Comparison of ENCODE assay signal across 26 mouse cellular contexts in genomic region chr5:103644167-103644566, GRCm38 (mm10). TPM values are rescaled to one million over a fixed set of nuclear protein-coding genes. Genes with fewer than 3 reads are reported as not detected.
DNase-seq lines count a peak whose midpoint lies in the region; ATAC-seq and TF ChIP-seq lines count a peak whose summit lies in the region.
"Had no signal": no experiment of that assay in that cellular context is flagged by ENCODE, and none has a peak within 500 bp of the region (broad histone marks: within the 10 kb centered on the region; RNA-seq: fewer than 3 reads in every experiment).

No protein-coding gene starts in this region.

- no peak overlapping the region for H3K4me2 ChIP-seq in heart, postnatal 0 days (ENCODE audit: low read depth, low read length)
- no peak overlapping the region for H3K4me2 ChIP-seq in lung, postnatal 0 days (replicated peaks; ENCODE audit: low read depth, low read length)
- H3K4me2 ChIP-seq: embryonic facial prominence, embryonic 13.5 days; heart, embryonic 11.5 days; hindbrain, embryonic 15.5 days; liver, embryonic 12.5 days; lung, embryonic 15.5 days; midbrain, embryonic 12.5 days; neural tube, embryonic 12.5 days had no signal

- H3K9me3 ChIP-seq in heart, postnatal 0 days (replicated peaks; ENCODE audit: control insufficient read depth, low read length), result no peaks in the 10 kb centered on the region
- H3K9me3 ChIP-seq in lung, postnatal 0 days (ENCODE audit: low read length), result no peaks in the 10 kb centered on the region
- H3K9me3 ChIP-seq: embryonic facial prominence, embryonic 13.5 days; hindbrain, embryonic 15.5 days; liver, embryonic 12.5 days; lung, embryonic 15.5 days; midbrain, embryonic 12.5 days; neural tube, embryonic 12.5 days had no signal

- 0 out of 2 replicates have a peak, but pooled peaks have one; percentile 41 for ATAC-seq in heart, postnatal 0 days (ENCODE audit: insufficient read depth, low read depth)
- ATAC-seq in lung, postnatal 0 days, result peak; percentile 48
- peak; percentile 45; the same call in 1 of the 2 replicates for ATAC-seq in common myeloid progenitor, adult 5-6 weeks (replicated peaks; ENCODE audit: low read depth, poor library complexity, severe bottlenecking)
- ATAC-seq: forebrain, embryonic 14.5 days; intestine, postnatal 0 days; liver, embryonic 12.5 days had no signal

- intact Hi-C loops in heart, postnatal 25 days (cut with DNase I), result no loop called here
- intact Hi-C loops in left cerebral cortex, postnatal 36 days (cut with DNase I), result no loop called here

- H3K4me3 ChIP-seq in heart, postnatal 0 days (ENCODE audit: low read depth, low read length), result no peak overlapping the region
- H3K4me3 ChIP-seq in lung, postnatal 0 days (ENCODE audit: low read depth, low read length), result no peak overlapping the region
- H3K4me3 ChIP-seq: embryonic facial prominence, embryonic 13.5 days; hindbrain, embryonic 15.5 days; layer of hippocampus, adult 2 months; left cerebral cortex, adult 2 months; liver, embryonic 12.5 days; lung, embryonic 15.5 days; midbrain, embryonic 12.5 days; neural tube, embryonic 12.5 days had no signal

- no peak for DNase-seq in heart, postnatal 0 days (ENCODE audit: low spot score)
- no peak for DNase-seq in heart, postnatal 25 days (ENCODE audit: low spot score)
- peak; percentile 53 for DNase-seq in lung, postnatal 0 days (ENCODE audit: low spot score)
- no peak for DNase-seq in lung, postnatal 36 days
- no peak for DNase-seq in left cerebral cortex, adult 11 months (ENCODE audit: low spot score)
- no peak for DNase-seq in left cerebral cortex, postnatal 36 days (ENCODE audit: low spot score in 2 of 2)
- DNase-seq: adrenal gland, postnatal 10 days; B cell, adult 2 months; cerebellum, adult 9-11 months; heart, postnatal 36 days; kidney, postnatal 10 days; thymus, postnatal 25 days had no signal

- TF ChIP-seq CTCF in heart, postnatal 0 days (IDR thresholded peaks at IDR 0.05; ENCODE audit: low read depth), result no peak
- TF ChIP-seq CTCF in lung, postnatal 0 days (IDR thresholded peaks at IDR 0.05), result no peak

- 94% methylated on average over 1 of the region's 1 CpGs for WGBS in heart, postnatal 0 days
- WGBS in lung, postnatal 0 days, result 100% methylated on average over 1 of the region's 1 CpGs

- no peaks in the 10 kb centered on the region for H3K27me3 ChIP-seq in heart, postnatal 0 days (ENCODE audit: control insufficient read depth, insufficient read depth, low read length)
- H3K27me3 ChIP-seq in lung, postnatal 0 days (replicated peaks; ENCODE audit: insufficient read depth, low read length), result no peaks in the 10 kb centered on the region
- H3K27me3 ChIP-seq: embryonic facial prominence, embryonic 13.5 days; hindbrain, embryonic 15.5 days; liver, embryonic 12.5 days; lung, embryonic 15.5 days; midbrain, embryonic 12.5 days; neural tube, embryonic 12.5 days had no signal

- no peak overlapping the region for H3K27ac ChIP-seq in heart, postnatal 0 days (ENCODE audit: low read depth)
- H3K27ac ChIP-seq in lung, postnatal 0 days (ENCODE audit: low read length), result no peak overlapping the region
- H3K27ac ChIP-seq: embryonic facial prominence, embryonic 13.5 days; hindbrain, embryonic 15.5 days; layer of hippocampus, adult 2 months; left cerebral cortex, adult 2 months; liver, embryonic 12.5 days; lung, embryonic 15.5 days; midbrain, embryonic 12.5 days; neural tube, embryonic 12.5 days had no signal

- no peak for TF ChIP-seq EP300 in heart, postnatal 0 days (IDR thresholded peaks at IDR 0.05; ENCODE audit: low read depth)
- no peak for TF ChIP-seq EP300 in lung, postnatal 0 days (IDR thresholded peaks at IDR 0.05)

- no peaks in the 10 kb centered on the region for H3K4me1 ChIP-seq in heart, postnatal 0 days (ENCODE audit: control insufficient read depth, insufficient read depth)
- no peaks in the 10 kb centered on the region for H3K4me1 ChIP-seq in lung, postnatal 0 days (ENCODE audit: insufficient read depth, low read depth, low read length)
- H3K4me1 ChIP-seq: hindbrain, embryonic 15.5 days; liver, embryonic 12.5 days; lung, embryonic 15.5 days; midbrain, embryonic 12.5 days; neural tube, embryonic 12.5 days had no signal

- no peak overlapping the region for H3K9ac ChIP-seq in heart, postnatal 0 days (replicated peaks; ENCODE audit: low read depth, low read length)
- H3K9ac ChIP-seq in lung, postnatal 0 days (replicated peaks; ENCODE audit: low read depth), result no peak overlapping the region
- H3K9ac ChIP-seq: embryonic facial prominence, embryonic 13.5 days; hindbrain, embryonic 15.5 days; liver, embryonic 12.5 days; lung, embryonic 15.5 days; midbrain, embryonic 12.5 days; neural tube, embryonic 12.5 days had no signal

- H3K36me3 ChIP-seq in heart, postnatal 0 days (replicated peaks; ENCODE audit: control insufficient read depth, insufficient read depth, low read length), result no peaks in the 10 kb centered on the region
- H3K36me3 ChIP-seq in lung, postnatal 0 days (ENCODE audit: insufficient read depth, low read length), result no peaks in the 10 kb centered on the region
- H3K36me3 ChIP-seq: embryonic facial prominence, embryonic 13.5 days; hindbrain, embryonic 15.5 days; liver, embryonic 12.5 days; lung, embryonic 15.5 days; midbrain, embryonic 12.5 days; neural tube, embryonic 12.5 days had no signal

RNA-seq across cellular contexts. Expression of gene 1700016H13Rik, which starts 11.6 kb away (rescaled TPM):
- not detected in 2 replicates for total RNA-seq in heart, postnatal 0 days (2014; rRNA removed; ENCODE audit: low replicate concordance)
- 0.21 and 0.33 TPM in 2 replicates for polyA plus RNA-seq in heart, postnatal 0 days (2015; fragmentation: Nextera tagmentation; extraction: Ambion mirVana)
- not detected for total RNA-seq in heart, postnatal 25 days (2021)
- polyA plus RNA-seq in lung, postnatal 0 days (2015; fragmentation: Nextera tagmentation; extraction: Ambion mirVana), result 1.3 and 1.5 TPM in 2 replicates
- not detected in 2 replicates for total RNA-seq in common myeloid progenitor, adult 5-6 weeks (2017)
- total RNA-seq in left cerebral cortex, postnatal 36 days (2021), result not detected
- total RNA-seq: adrenal gland, postnatal 10 days; gastrocnemius, postnatal 4 days; heart, postnatal 36 days; layer of hippocampus, adult 2 months; left cerebral cortex, adult 2 months had no signal
- polyA plus RNA-seq: heart, embryonic 11.5 days; liver, embryonic 12.5 days; small intestine, adult 2 months had no signal

RNA-seq across cellular contexts. Expression of gene Slc10a6, which starts 15.0 kb away (rescaled TPM):
- 9.6 and 14.9 TPM in 2 replicates for total RNA-seq in heart, postnatal 0 days (2014; rRNA removed; ENCODE audit: low replicate concordance)
- polyA plus RNA-seq in heart, postnatal 0 days (2015; fragmentation: Nextera tagmentation; extraction: Ambion mirVana), result 1.2 and 1.7 TPM in 2 replicates
- total RNA-seq in heart, postnatal 25 days (2021), result 1 to 10 TPM; 4.8 to 4.9 TPM
- 6.9 and 13.8 TPM in 2 replicates for polyA plus RNA-seq in lung, postnatal 0 days (2015; fragmentation: Nextera tagmentation; extraction: Ambion mirVana)
- not detected in 2 replicates for total RNA-seq in common myeloid progenitor, adult 5-6 weeks (2017)
- under 1 TPM; 0.15 to 0.18 TPM for total RNA-seq in left cerebral cortex, postnatal 36 days (2021)
- polyA plus RNA-seq: liver, embryonic 12.5 days; midbrain, embryonic 12.5 days had no signal

RNA-seq across cellular contexts. Expression of gene Aff1, which starts 48.0 kb away (rescaled TPM):
- 14.0 and 29.0 TPM in 2 replicates for total RNA-seq in heart, postnatal 0 days (2014; rRNA removed; ENCODE audit: low replicate concordance)
- polyA plus RNA-seq in heart, postnatal 0 days (2015; fragmentation: Nextera tagmentation; extraction: Ambion mirVana), result 5.4 and 6.5 TPM in 2 replicates
- total RNA-seq in heart, postnatal 25 days (2021), result 10 to 100 TPM; 37.4 to 42.7 TPM
- polyA plus RNA-seq in lung, postnatal 0 days (2015; fragmentation: Nextera tagmentation; extraction: Ambion mirVana), result 9.4 and 10.0 TPM in 2 replicates
- total RNA-seq in common myeloid progenitor, adult 5-6 weeks (2017), result 16.6 and 31.8 TPM in 2 replicates
- 10 to 100 TPM; 10.9 to 13.5 TPM for total RNA-seq in left cerebral cortex, postnatal 36 days (2021)
